Comparison of ENCODE assay signal across 21 mouse cellular contexts in the genomic region with DNA sequence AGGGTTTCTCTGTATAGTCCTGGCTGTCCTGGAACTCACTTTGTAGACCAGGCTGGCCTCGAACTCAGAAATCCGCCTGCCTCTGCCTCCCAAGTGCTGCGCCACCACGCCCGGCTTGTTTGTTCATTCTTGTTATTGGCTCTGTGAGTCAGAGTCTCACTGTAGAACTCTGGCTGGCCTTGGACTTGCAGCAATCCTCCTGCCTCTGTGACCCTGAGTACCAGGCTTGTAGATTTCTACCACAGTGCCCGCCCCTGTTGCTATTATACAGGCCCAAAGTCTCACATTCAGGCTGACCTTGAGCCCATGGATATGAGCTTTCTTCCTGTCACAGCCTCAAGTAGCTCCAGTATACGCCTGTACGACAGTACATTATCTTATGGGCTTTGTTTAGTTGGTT. TPM values are rescaled to one million over a fixed set of nuclear protein-coding genes. Genes with fewer than 3 reads are reported as not detected.
DNase-seq lines count a peak whose midpoint lies in the region; ATAC-seq and TF ChIP-seq lines count a peak whose summit lies in the region.
"Had no signal": no experiment of that assay in that cellular context is flagged by ENCODE, and none has a peak within 500 bp of the region (broad histone marks: within the 10 kb centered on the region; RNA-seq: fewer than 3 reads in every experiment).

No protein-coding gene starts in this region.

- no peaks in the 10 kb centered on the region for H3K36me3 ChIP-seq in heart, embryonic 14.5 days (ENCODE audit: control insufficient read depth, insufficient read depth, low read length)
- H3K36me3 ChIP-seq in heart, embryonic 11.5 days (ENCODE audit: control insufficient read depth, insufficient read depth, low read length): no peaks in the 10 kb centered on the region
- no peaks in the 10 kb centered on the region for H3K36me3 ChIP-seq in limb, embryonic 15.5 days
- no peaks in the 10 kb centered on the region for H3K36me3 ChIP-seq in limb, embryonic 10.5 days
- H3K36me3 ChIP-seq: embryonic facial prominence, embryonic 13.5 days; forebrain, embryonic 12.5 days; hindbrain, embryonic 13.5 days; limb, embryonic 12.5 days; liver, embryonic 15.5 days; midbrain, embryonic 13.5 days had no signal

- H3K27me3 ChIP-seq in heart, embryonic 14.5 days (ENCODE audit: control insufficient read depth, insufficient read depth, low read length): no peaks in the 10 kb centered on the region
- no peaks in the 10 kb centered on the region for H3K27me3 ChIP-seq in heart, embryonic 11.5 days (ENCODE audit: control insufficient read depth, insufficient read depth, low read length)
- no peaks in the 10 kb centered on the region for H3K27me3 ChIP-seq in limb, embryonic 15.5 days
- no peaks in the 10 kb centered on the region for H3K27me3 ChIP-seq in limb, embryonic 10.5 days (ENCODE audit: low read depth, poor library complexity, severe bottlenecking)
- H3K27me3 ChIP-seq: embryonic facial prominence, embryonic 13.5 days; forebrain, embryonic 12.5 days; hindbrain, embryonic 13.5 days; liver, embryonic 15.5 days; midbrain, embryonic 13.5 days had no signal

- H3K9me3 ChIP-seq in heart, embryonic 14.5 days (ENCODE audit: control insufficient read depth, low read length): no peaks in the 10 kb centered on the region
- H3K9me3 ChIP-seq in heart, embryonic 11.5 days (replicated peaks; ENCODE audit: control insufficient read depth, low read length): no peaks in the 10 kb centered on the region
- no peaks in the 10 kb centered on the region for H3K9me3 ChIP-seq in limb, embryonic 15.5 days
- H3K9me3 ChIP-seq in limb, embryonic 10.5 days (replicated peaks): no peaks in the 10 kb centered on the region
- H3K9me3 ChIP-seq: embryonic facial prominence, embryonic 13.5 days; forebrain, embryonic 12.5 days; hindbrain, embryonic 13.5 days; limb, embryonic 12.5 days; liver, embryonic 15.5 days; megakaryocyte, embryonic 14.5 days; midbrain, embryonic 13.5 days had no signal

- no peak for DNase-seq in gastrocnemius, adult 2 months
- no peak for DNase-seq in gastrocnemius, postnatal 10 days
- no peak for DNase-seq in limb, embryonic 10.5 days (ENCODE audit: low spot score)
- DNase-seq: embryo, embryonic 11 days; kidney, adult 8-10 months; kidney, postnatal 14 days; layer of hippocampus, postnatal 36 days; lung, postnatal 14 days had no signal

- H3K4me3 ChIP-seq in gastrocnemius, adult 2 months: no peak overlapping the region
- H3K4me3 ChIP-seq in heart, embryonic 14.5 days (ENCODE audit: control insufficient read depth in 1 of 2, insufficient read depth in 1 of 2, low read depth in 1 of 2, low read length in 2 of 2): no peak overlapping the region
- no peak overlapping the region for H3K4me3 ChIP-seq in heart, embryonic 11.5 days (ENCODE audit: low read depth, low read length)
- H3K4me3 ChIP-seq in limb, embryonic 15.5 days: no peak overlapping the region
- H3K4me3 ChIP-seq in limb, embryonic 10.5 days: no peak overlapping the region
- H3K4me3 ChIP-seq in bone marrow macrophage, adult 2 months (ENCODE audit: insufficient read depth, low read length): no peak overlapping the region
- H3K4me3 ChIP-seq: embryonic facial prominence, embryonic 13.5 days; erythroblast, embryonic 14.5 days; forebrain, embryonic 12.5 days; hindbrain, embryonic 13.5 days; limb, embryonic 12.5 days; liver, embryonic 15.5 days; midbrain, embryonic 13.5 days had no signal

- H3K4me2 ChIP-seq in heart, embryonic 14.5 days (ENCODE audit: low read length): no peak overlapping the region
- no peak overlapping the region for H3K4me2 ChIP-seq in heart, embryonic 11.5 days
- H3K4me2 ChIP-seq in limb, embryonic 15.5 days: no peak overlapping the region
- H3K4me2 ChIP-seq: forebrain, embryonic 12.5 days; hindbrain, embryonic 13.5 days; liver, embryonic 15.5 days; midbrain, embryonic 13.5 days had no signal

- 90% methylated on average over 8 of the region's 8 CpGs for WGBS in heart, embryonic 14.5 days
- 84% methylated on average over 8 of the region's 8 CpGs for WGBS in heart, embryonic 11.5 days (ENCODE audit: insufficient replicate concordance)
- WGBS in limb, embryonic 15.5 days: 93% methylated on average over 8 of the region's 8 CpGs
- 92% methylated on average over 8 of the region's 8 CpGs for WGBS in limb, embryonic 10.5 days

- no peak for ATAC-seq in heart, embryonic 14.5 days (ENCODE audit: insufficient number of reproducible peaks, insufficient read depth, low FRiP score, low read depth)
- ATAC-seq in heart, embryonic 11.5 days (replicated peaks; ENCODE audit: insufficient number of reproducible peaks, low FRiP score, low TSS enrichment): no peak
- ATAC-seq in limb, embryonic 15.5 days (ENCODE audit: insufficient number of reproducible peaks, low FRiP score, low TSS enrichment, low read depth): no peak
- ATAC-seq in granulocyte monocyte progenitor cell, adult 5-6 weeks (replicated peaks; ENCODE audit: poor library complexity, severe bottlenecking): no peak

- H3K27ac ChIP-seq in gastrocnemius, adult 2 months: peak overlapping the region; percentile 86
- peak overlapping the region; percentile 94 to 96 for H3K27ac ChIP-seq in heart, embryonic 14.5 days (replicated peaks in 1 of 2; ENCODE audit: control insufficient read depth in 1 of 2, insufficient read depth in 1 of 2, low read depth in 2 of 2, low read length in 2 of 2)
- no peak overlapping the region for H3K27ac ChIP-seq in heart, embryonic 11.5 days (ENCODE audit: low read depth, low read length)
- H3K27ac ChIP-seq in limb, embryonic 15.5 days: peak overlapping the region; percentile 89; the same call in 1 of the 2 replicates
- no peak overlapping the region for H3K27ac ChIP-seq in limb, embryonic 10.5 days
- H3K27ac ChIP-seq in bone marrow macrophage, adult 2 months (ENCODE audit: insufficient read depth, low read depth, low read length): peak overlapping the region; percentile 82
- H3K27ac ChIP-seq: forebrain, embryonic 12.5 days; midbrain, embryonic 13.5 days had no signal

- intact Hi-C loops in gastrocnemius, adult 2 months (cut with DNase I): no loop called here

- H3K9ac ChIP-seq in heart, embryonic 14.5 days (ENCODE audit: low read length): no peak overlapping the region
- H3K9ac ChIP-seq in heart, embryonic 11.5 days (ENCODE audit: low read depth, low read length): no peak overlapping the region
- no peak overlapping the region for H3K9ac ChIP-seq in limb, embryonic 15.5 days
- H3K9ac ChIP-seq: forebrain, embryonic 12.5 days; hindbrain, embryonic 13.5 days; limb, embryonic 12.5 days; liver, embryonic 15.5 days; midbrain, embryonic 13.5 days had no signal

- no peak for TF ChIP-seq CTCF in gastrocnemius, adult 2 months (IDR thresholded peaks at IDR 0.05)
- no peak for TF ChIP-seq CTCF in bone marrow macrophage, adult 2 months (IDR thresholded peaks at IDR 0.05; ENCODE audit: low read depth, low read length)

- TF ChIP-seq POLR2A in bone marrow macrophage, adult 2 months (IDR thresholded peaks at IDR 0.05; ENCODE audit: borderline replicate concordance, low read depth, low read length): no peak

- peaks cover 20 to 23% of the 10 kb centered on the region in 2 experiments for H3K4me1 ChIP-seq in heart, embryonic 14.5 days (ENCODE audit: control insufficient read depth in 2 of 2, insufficient read depth in 2 of 2, low read length in 2 of 2)
- H3K4me1 ChIP-seq in heart, embryonic 11.5 days (ENCODE audit: control insufficient read depth, insufficient read depth, low read length): peaks cover 15% of the 10 kb centered on the region; the same call in 1 of the 2 replicates
- H3K4me1 ChIP-seq in limb, embryonic 15.5 days: peaks cover 22% of the 10 kb centered on the region
- 0 out of 2 replicates have a peak, but pooled peaks cover 8% of the 10 kb centered on the region for H3K4me1 ChIP-seq in limb, embryonic 10.5 days
- H3K4me1 ChIP-seq in bone marrow macrophage, adult 2 months (ENCODE audit: control insufficient read depth, insufficient read depth, low read length): peaks cover 34% of the 10 kb centered on the region
- H3K4me1 ChIP-seq: forebrain, embryonic 12.5 days; hindbrain, embryonic 13.5 days; liver, embryonic 15.5 days; midbrain, embryonic 13.5 days had no signal

RNA-seq across cellular contexts. Expression of a gene that starts 8.5 kb away (rescaled TPM):
- total RNA-seq in gastrocnemius, adult 2 months (2021): 1 to 10 TPM; 2.8 to 4.8 TPM
- 10 to 100 TPM; 14.2 to 15.8 TPM for total RNA-seq in gastrocnemius, postnatal 10 days (2021)
- 17.9 and 18.1 TPM in 2 replicates for polyA plus RNA-seq in heart, embryonic 14.5 days (2014; fragmentation: Nextera tagmentation; extraction: Ambion mirVana)
- polyA plus RNA-seq in heart, embryonic 11.5 days (2014; fragmentation: Nextera tagmentation; extraction: Ambion mirVana): 22.5 and 25.2 TPM in 2 replicates
- polyA plus RNA-seq in limb, embryonic 15.5 days (2015; fragmentation: Nextera tagmentation; extraction: Ambion mirVana): 19.9 and 20.1 TPM in 2 replicates
- polyA plus RNA-seq in limb, embryonic 10.5 days (2016; fragmentation: Nextera tagmentation; extraction: Ambion mirVana): 25.6 and 29.2 TPM in 2 replicates
- polyA plus RNA-seq in bone marrow macrophage, adult 2 months (2012; ENCODE audit: insufficient read depth, insufficient read length, missing spikeins): 6.7 TPM in 1 of 2 replicates, not detected in the other
- total RNA-seq in granulocyte monocyte progenitor cell, adult 5-6 weeks (2014; fragmentation: Nextera tagmentation): 29.7 and 33.2 TPM in 2 replicates
- 67.4 and 74.9 TPM in 2 replicates for total RNA-seq in granulocyte monocyte progenitor cell, adult 5-6 weeks (2017)

RNA-seq across cellular contexts. Expression of a gene that starts 22.3 kb away (rescaled TPM):
- 10 to 100 TPM in 1 of 2 experiments, 1 to 10 TPM in 1; 9.1 to 38.9 TPM for total RNA-seq in gastrocnemius, adult 2 months (2021)
- 10 to 100 TPM; 25.2 to 31.9 TPM for total RNA-seq in gastrocnemius, postnatal 10 days (2021)
- polyA plus RNA-seq in heart, embryonic 14.5 days (2014; fragmentation: Nextera tagmentation; extraction: Ambion mirVana): 22.0 and 24.1 TPM in 2 replicates
- 16.7 and 17.7 TPM in 2 replicates for polyA plus RNA-seq in heart, embryonic 11.5 days (2014; fragmentation: Nextera tagmentation; extraction: Ambion mirVana)
- polyA plus RNA-seq in limb, embryonic 15.5 days (2015; fragmentation: Nextera tagmentation; extraction: Ambion mirVana): 14.8 and 16.3 TPM in 2 replicates
- 3.1 and 3.6 TPM in 2 replicates for polyA plus RNA-seq in limb, embryonic 10.5 days (2016; fragmentation: Nextera tagmentation; extraction: Ambion mirVana)
- polyA plus RNA-seq in bone marrow macrophage, adult 2 months (2012; ENCODE audit: insufficient read depth, insufficient read length, missing spikeins): 34.3 and 37.1 TPM in 2 replicates
- total RNA-seq in granulocyte monocyte progenitor cell, adult 5-6 weeks (2014; fragmentation: Nextera tagmentation): 1.9 and 5.5 TPM in 2 replicates
- 2.8 and 3.2 TPM in 2 replicates for total RNA-seq in granulocyte monocyte progenitor cell, adult 5-6 weeks (2017)

RNA-seq across cellular contexts. Expression of a gene that starts 56.7 kb away (rescaled TPM):
- 10 to 100 TPM; 25.8 to 26.0 TPM for total RNA-seq in gastrocnemius, adult 2 months (2021)
- total RNA-seq in gastrocnemius, postnatal 10 days (2021): 10 to 100 TPM; 28.7 to 35.9 TPM
- polyA plus RNA-seq in heart, embryonic 14.5 days (2014; fragmentation: Nextera tagmentation; extraction: Ambion mirVana): 108 TPM in 2 replicates
- polyA plus RNA-seq in heart, embryonic 11.5 days (2014; fragmentation: Nextera tagmentation; extraction: Ambion mirVana): 110 and 112 TPM in 2 replicates
- 99.5 and 106 TPM in 2 replicates for polyA plus RNA-seq in limb, embryonic 15.5 days (2015; fragmentation: Nextera tagmentation; extraction: Ambion mirVana)
- 132 and 144 TPM in 2 replicates for polyA plus RNA-seq in limb, embryonic 10.5 days (2016; fragmentation: Nextera tagmentation; extraction: Ambion mirVana)
- polyA plus RNA-seq in bone marrow macrophage, adult 2 months (2012; ENCODE audit: insufficient read depth, insufficient read length, missing spikeins): 51.4 and 60.2 TPM in 2 replicates
- 80.1 and 117 TPM in 2 replicates for total RNA-seq in granulocyte monocyte progenitor cell, adult 5-6 weeks (2014; fragmentation: Nextera tagmentation)
- 49.1 and 59.8 TPM in 2 replicates for total RNA-seq in granulocyte monocyte progenitor cell, adult 5-6 weeks (2017)

Comparison
In these comparisons a context has a peak if more than half of its experiments do, and no peak if none do; other contexts are left out.
1. H3K27ac ChIP-seq: peak in gastrocnemius, adult 2 months (single experiment), heart, embryonic 14.5 days (2 of 2), limb, embryonic 15.5 days (single experiment) and bone marrow macrophage, adult 2 months (single experiment); none in heart, embryonic 11.5 days (single experiment) and limb, embryonic 10.5 days (single experiment).